Mouse (Mus musculus) heart, embryonic 15.5 days (tissue): ENCODE results near the gene Dmtf1. TPM values are rescaled to one million over a fixed set of nuclear protein-coding genes. Genes with fewer than 3 reads are reported as not detected.

Experiments used
- ATAC-seq: fragments of 200-750 bp; cut with Nextera tagmentation; replicated peaks from 2 replicates; pipeline ENCODE4 v1.8.0; 2017; ENCODE audit warnings: low read depth, moderate TSS enrichment; ENCODE audit not compliant: insufficient number of reproducible peaks, insufficient read depth, low FRiP score
- H3K27ac ChIP-seq: fragments of 300-500 bp; sonication (generic); 2 replicates; pipeline ENCODE4 v1.5.1; 2015; ENCODE audit warnings: mild to moderate bottlenecking, inconsistent platforms
- H3K27me3 ChIP-seq: fragments of 300-500 bp; sonication (generic); 2 replicates; pipeline ENCODE4 v1.6.1; 2015; ENCODE audit warnings: inconsistent platforms
- H3K36me3 ChIP-seq: fragments of 300-500 bp; sonication (generic); 2 replicates; pipeline ENCODE4 v1.6.1; 2015; ENCODE audit warnings: mild to moderate bottlenecking, inconsistent platforms
- H3K4me1 ChIP-seq: fragments of 300-500 bp; sonication (generic); replicated peaks from 2 replicates; pipeline ENCODE4 v1.6.1; 2015; ENCODE audit warnings: inconsistent platforms
- H3K4me2 ChIP-seq: fragments of 300-500 bp; sonication (generic); 2 replicates; pipeline ENCODE4 v1.6.1; 2015; ENCODE audit warnings: inconsistent platforms, mild to moderate bottlenecking, moderate library complexity
- H3K4me3 ChIP-seq: fragments of 300-500 bp; sonication (generic); 2 replicates; pipeline ENCODE4 v1.5.1; 2015; ENCODE audit warnings: mild to moderate bottlenecking, inconsistent platforms
- H3K9ac ChIP-seq: fragments of 300-500 bp; sonication (generic); 2 replicates; pipeline ENCODE4 v1.6.1; 2015; ENCODE audit warnings: mild to moderate bottlenecking, inconsistent platforms
- H3K9me3 ChIP-seq: fragments of 300-500 bp; sonication (generic); replicated peaks from 2 replicates; pipeline ENCODE4 v1.6.1; 2016; ENCODE audit warnings: inconsistent platforms
- WGBS: fragments of 180-500 bp; shearing (Covaris S2); methylation state at CpG from one replicate; pipeline ENCODE4 v1.1.7; 2015; ENCODE audit warnings: mixed read lengths; 5-methylcytosine and 5-hydroxymethylcytosine counted together
- polyA plus RNA-seq: library from polyadenylated mRNA; unstranded; fragments of >200 nt; fragmentation: Nextera tagmentation; extraction: Ambion mirVana; gene quantifications from 2 replicates; pipeline ENCODE4 v1.2.1, GENCODE M21; 2015

The Dmtf1 gene
- polyA plus RNA-seq, 1 experiment from 2014 or later = 24.5 TPM

DNA sequence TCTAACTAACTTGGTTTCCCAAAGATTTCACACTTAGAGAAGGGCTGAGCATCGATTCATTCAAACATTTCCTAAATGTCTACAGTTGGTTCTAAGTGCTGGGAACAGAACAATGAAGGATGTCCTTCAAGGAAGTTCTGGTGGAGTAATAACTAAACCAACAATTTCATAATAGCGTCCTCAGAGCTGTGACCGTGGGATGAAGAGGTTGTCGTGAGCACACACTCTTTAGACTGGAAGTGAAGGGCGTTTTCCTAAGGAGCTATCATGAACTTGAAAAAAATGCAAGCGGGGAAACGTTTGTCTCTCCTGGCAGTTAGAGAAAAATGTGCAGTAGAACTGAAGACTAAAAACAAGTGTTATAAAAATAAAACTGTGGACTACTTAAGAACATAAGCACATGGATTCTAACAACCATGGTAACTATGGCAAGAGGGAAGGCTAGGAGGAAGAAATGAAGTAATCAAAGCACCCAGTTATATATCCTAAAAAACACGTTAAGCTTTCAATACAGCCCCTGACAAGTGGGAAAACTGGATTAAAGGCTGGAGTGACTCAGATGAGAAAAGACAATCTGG, 12.2 kb downstream of the Dmtf1 start:
- Histone ChIP-seq H3K4me1 (no peaks in the 10 kb centered on the region), H3K9ac (no peak overlapping the region), H3K4me3 (no peak overlapping the region), H3K4me2 (no peak overlapping the region), H3K36me3 (peaks cover 13% of the 10 kb centered on the region; the same call in 1 of the 2 replicates), H3K27me3 (no peaks in the 10 kb centered on the region), H3K9me3 (no peaks in the 10 kb centered on the region), H3K27ac (no peak overlapping the region)
- whole genome bisulfite sequencing = 81% methylated on average over 8 of the region's 8 CpGs
- no peak for ATAC-seq

DNA sequence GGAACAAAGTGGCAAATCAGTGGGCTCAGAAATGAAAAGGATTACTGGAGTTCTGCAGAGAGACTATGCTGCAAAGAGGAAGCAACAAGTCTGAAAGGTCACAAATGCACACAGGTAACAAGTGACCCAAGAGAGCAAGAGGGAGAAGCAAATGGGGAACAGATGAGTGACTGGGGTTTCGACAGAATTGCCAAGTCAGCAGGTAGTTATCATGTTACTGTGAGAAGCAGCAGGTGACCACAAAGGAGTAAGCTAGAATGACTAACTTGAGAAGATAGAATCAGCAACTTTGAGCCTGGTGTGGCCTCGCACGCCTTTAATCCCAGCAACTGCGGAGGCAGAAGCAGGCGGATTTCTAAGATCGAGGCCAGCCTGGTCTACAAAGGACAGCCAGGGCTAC, 19.2 kb downstream of the Dmtf1 start:
- Histone ChIP-seq H3K4me1 (no peaks in the 10 kb centered on the region), H3K27ac (no peak overlapping the region), H3K4me2 (no peak overlapping the region), H3K9me3 (no peaks in the 10 kb centered on the region), H3K27me3 (no peaks in the 10 kb centered on the region), H3K4me3 (no peak overlapping the region), H3K9ac (no peak overlapping the region), H3K36me3 (peaks cover 15% of the 10 kb centered on the region)
- ATAC-seq = no peak
- WGBS = 85% methylated on average over 6 of the region's 6 CpGs

DNA sequence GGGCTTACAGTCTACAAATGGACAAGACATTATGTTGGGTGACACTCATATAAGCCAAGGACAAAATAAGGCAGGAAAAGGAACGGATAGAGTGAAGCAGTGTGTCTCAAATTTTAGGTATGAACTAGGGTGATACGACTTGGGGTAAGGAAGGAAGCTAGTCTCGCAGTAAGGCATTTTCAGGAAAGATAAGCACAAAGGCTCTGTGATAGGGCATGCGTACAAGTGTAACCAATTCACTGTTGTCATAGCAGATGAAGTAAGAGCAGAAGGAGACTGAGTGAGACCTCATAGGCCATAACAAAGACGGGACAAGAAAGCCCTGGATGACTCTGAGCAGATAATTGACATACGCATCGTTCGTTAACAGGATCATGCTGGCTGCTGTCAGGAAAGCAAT, 20.9 kb downstream of the Dmtf1 start:
- no peaks in the 10 kb centered on the region for H3K9me3 ChIP-seq
- no peaks in the 10 kb centered on the region for H3K27me3 ChIP-seq
- H3K27ac ChIP-seq = no peak overlapping the region
- no peak overlapping the region for H3K9ac ChIP-seq
- no peak overlapping the region for H3K4me2 ChIP-seq
- no peaks in the 10 kb centered on the region for H3K4me1 ChIP-seq
- ATAC-seq = no peak
- no peak overlapping the region for H3K4me3 ChIP-seq
- 82% methylated on average over 8 of the region's 8 CpGs for WGBS
- peaks cover 26% of the 10 kb centered on the region for H3K36me3 ChIP-seq

DNA sequence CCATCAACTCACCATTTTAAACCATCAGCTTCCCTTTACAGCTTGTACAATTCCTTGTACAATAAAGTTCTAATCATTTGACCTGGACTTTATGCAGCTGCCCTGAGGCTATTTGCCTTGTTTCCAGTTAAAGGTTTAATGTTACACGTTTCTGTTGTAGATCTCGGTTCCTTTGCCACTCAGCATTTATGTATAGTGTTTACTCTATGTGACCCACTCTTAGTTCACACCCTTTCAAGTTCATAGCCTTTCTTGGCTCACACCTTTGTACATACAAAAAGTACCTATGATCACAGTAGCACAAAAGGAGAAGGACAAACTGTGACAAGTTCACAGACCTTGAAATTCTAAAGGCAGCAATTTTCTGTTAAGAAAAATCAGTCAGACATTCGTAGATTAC, 26.0 kb downstream of the Dmtf1 start:
- Histone ChIP-seq H3K9ac (no peak overlapping the region), H3K4me3 (no peak overlapping the region), H3K9me3 (no peaks in the 10 kb centered on the region), H3K27me3 (no peaks in the 10 kb centered on the region), H3K4me1 (no peaks in the 10 kb centered on the region), H3K4me2 (no peak overlapping the region), H3K27ac (no peak overlapping the region), H3K36me3 (peaks cover 38% of the 10 kb centered on the region)
- no peak for ATAC-seq
- 87% methylated on average over 3 of the region's 3 CpGs for WGBS

DNA sequence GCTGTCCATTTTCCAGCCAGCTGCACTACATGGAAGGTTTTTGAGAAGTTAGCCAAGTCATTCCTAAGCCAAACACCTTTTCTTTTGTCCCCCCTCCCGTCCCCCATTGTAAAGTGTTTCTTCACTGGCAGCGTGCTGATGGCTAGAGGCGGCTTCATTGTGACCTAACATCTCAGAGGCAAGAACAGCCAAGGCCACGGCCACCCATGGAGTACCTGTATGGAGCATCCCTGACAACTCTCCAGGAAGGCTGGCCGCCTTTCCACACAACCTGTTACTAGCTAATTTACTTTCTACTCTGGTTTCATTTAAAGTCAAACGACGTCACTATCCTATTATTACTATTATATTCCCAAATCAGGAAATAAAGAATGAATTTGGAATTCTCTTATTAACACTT, 29.8 kb downstream of the Dmtf1 start:
- no peak for ATAC-seq
- Histone ChIP-seq H3K36me3 (peaks cover 53% of the 10 kb centered on the region), H3K9ac (no peak overlapping the region), H3K4me2 (no peak overlapping the region), H3K4me3 (no peak overlapping the region), H3K27ac (no peak overlapping the region), H3K27me3 (no peaks in the 10 kb centered on the region), H3K9me3 (no peaks in the 10 kb centered on the region), H3K4me1 (no peaks in the 10 kb centered on the region)
- WGBS = 87% methylated on average over 7 of the region's 7 CpGs

DNA sequence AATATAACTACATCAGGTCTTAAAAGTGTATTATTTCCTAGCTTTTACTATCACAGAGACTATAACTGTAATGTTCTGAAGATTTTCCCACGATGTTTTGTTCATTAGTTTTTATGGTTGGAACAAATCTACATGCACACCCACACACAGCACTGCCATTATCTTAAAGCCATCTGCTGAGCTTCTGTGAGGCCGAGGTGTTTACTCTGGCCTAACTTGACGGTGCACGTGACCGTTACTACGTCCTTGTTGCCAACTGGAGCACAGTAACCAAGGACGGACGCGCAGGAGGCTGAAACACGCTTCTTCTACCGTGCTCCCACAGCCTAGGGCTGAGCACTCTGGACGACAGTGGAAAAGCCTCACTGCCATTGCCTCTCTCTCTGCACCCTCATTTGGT, 33.0 kb downstream of the Dmtf1 start:
- no peak overlapping the region for H3K9ac ChIP-seq
- peaks cover 62% of the 10 kb centered on the region for H3K36me3 ChIP-seq
- WGBS = 89% methylated on average over 12 of the region's 12 CpGs
- H3K4me1 ChIP-seq = no peaks in the 10 kb centered on the region
- H3K4me2 ChIP-seq = no peak overlapping the region
- H3K27ac ChIP-seq = no peak overlapping the region
- ATAC-seq = no peak
- no peaks in the 10 kb centered on the region for H3K9me3 ChIP-seq
- no peaks in the 10 kb centered on the region for H3K27me3 ChIP-seq
- no peak overlapping the region for H3K4me3 ChIP-seq

DNA sequence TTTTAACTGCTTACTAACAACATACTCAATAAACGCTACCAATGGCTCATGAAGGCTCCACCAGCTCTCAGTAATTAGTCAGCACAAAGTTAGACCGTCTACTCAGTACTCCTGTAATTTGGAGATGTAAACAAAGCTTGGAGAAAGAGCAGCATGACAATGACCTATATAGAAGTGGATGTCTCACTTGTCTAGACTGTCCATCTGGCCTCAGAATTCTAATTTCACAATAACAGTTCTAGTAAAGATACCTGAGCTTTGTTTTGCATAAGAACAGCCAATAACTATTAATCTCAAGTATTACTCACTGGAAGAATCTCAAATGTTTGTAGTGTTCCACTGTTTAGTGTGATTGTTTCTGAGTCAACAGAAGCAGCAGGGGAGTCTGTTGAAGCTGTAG, 37.4 kb downstream of the Dmtf1 start:
- no peaks in the 10 kb centered on the region for H3K9me3 ChIP-seq
- H3K36me3 ChIP-seq = peaks cover 82% of the 10 kb centered on the region
- H3K4me3 ChIP-seq = no peak overlapping the region
- H3K9ac ChIP-seq = no peak overlapping the region
- H3K4me2 ChIP-seq = no peak overlapping the region
- WGBS = 86% methylated on average over 2 of the region's 2 CpGs
- H3K27me3 ChIP-seq = no peaks in the 10 kb centered on the region
- H3K27ac ChIP-seq = no peak overlapping the region
- no peaks in the 10 kb centered on the region for H3K4me1 ChIP-seq
- no peak for ATAC-seq

DNA sequence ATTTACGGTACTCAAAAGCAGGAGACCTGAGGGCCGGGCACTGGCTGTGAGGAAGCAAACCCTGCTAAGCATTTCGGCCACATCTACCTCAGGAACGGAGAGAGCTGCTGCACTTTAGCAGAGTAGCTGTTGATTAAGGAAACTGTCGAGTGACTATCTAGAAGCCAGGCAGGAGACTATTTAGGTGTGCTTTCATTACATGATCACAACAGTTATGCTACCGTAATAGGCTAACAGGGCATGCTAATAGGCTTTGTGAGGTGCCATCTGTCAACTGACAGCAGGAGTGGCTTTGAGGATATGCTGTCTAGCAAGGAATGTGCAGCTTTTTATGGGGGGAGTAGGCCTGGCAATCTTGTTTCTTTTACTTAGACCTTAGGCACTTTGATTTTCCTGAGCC, 47.4 kb downstream of the Dmtf1 start:
- H3K4me2 ChIP-seq = no peak overlapping the region
- H3K4me1 ChIP-seq = no peaks in the 10 kb centered on the region
- no peaks in the 10 kb centered on the region for H3K27me3 ChIP-seq
- no peak overlapping the region for H3K9ac ChIP-seq
- ATAC-seq = no peak
- peaks cover 17% of the 10 kb centered on the region for H3K36me3 ChIP-seq
- H3K9me3 ChIP-seq = no peaks in the 10 kb centered on the region
- H3K27ac ChIP-seq = no peak overlapping the region
- WGBS = 28% methylated on average over 6 of the region's 6 CpGs
- H3K4me3 ChIP-seq = no peak overlapping the region

DNA sequence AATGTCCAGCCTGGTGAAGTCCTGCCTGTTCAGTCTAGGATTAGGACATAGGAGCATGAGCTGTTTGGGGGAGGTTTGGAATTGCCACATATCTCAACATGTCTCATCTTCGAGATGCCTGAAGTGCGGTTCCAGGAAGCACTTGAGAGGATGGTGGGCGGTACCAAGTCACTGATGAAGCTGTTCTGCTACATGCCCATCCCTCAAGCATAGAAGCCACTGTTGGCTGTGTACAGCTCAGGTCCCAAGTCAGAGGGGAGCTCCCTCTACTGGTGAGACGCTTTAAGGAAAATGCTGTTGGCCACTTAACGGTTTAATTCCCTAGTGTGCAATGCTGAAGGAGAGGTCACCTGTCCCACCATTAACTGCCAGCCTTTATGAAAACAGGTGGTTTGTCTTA, 49.8 kb downstream of the Dmtf1 start:
- Histone ChIP-seq H3K9me3 (no peaks in the 10 kb centered on the region), H3K4me3 (no peak overlapping the region), H3K36me3 (no peaks in the 10 kb centered on the region), H3K27ac (no peak overlapping the region), H3K4me2 (no peak overlapping the region), H3K9ac (no peak overlapping the region), H3K27me3 (no peaks in the 10 kb centered on the region), H3K4me1 (no peaks in the 10 kb centered on the region)
- WGBS = 12% methylated on average over 5 of the region's 5 CpGs
- no peak for ATAC-seq

DNA sequence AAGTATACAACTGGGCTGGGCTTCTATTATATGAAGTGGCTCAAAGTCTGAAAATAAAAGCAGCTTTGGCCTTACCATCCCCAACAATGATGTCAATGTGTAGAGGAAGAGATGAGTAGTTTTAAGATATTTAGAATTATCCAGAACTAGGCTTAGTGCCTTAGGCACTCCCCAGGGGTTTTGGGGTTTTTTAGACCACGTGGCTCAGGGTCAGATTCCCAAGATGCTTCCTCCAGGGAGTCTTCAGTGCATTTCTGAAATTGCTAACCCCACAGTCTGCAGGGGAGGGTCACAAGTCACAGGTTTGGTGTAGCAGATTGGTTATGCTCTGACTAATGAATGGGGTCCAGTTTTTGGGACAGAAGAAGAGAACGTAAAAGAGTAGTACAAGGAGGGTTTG, 50.3 kb downstream of the Dmtf1 start:
- Histone ChIP-seq H3K9ac (no peak overlapping the region), H3K36me3 (no peaks in the 10 kb centered on the region), H3K4me1 (no peaks in the 10 kb centered on the region), H3K27me3 (no peaks in the 10 kb centered on the region), H3K4me2 (no peak overlapping the region), H3K27ac (no peak overlapping the region), H3K9me3 (no peaks in the 10 kb centered on the region), H3K4me3 (no peak overlapping the region)
- WGBS = 69% methylated on average over 2 of the region's 2 CpGs
- no peak for ATAC-seq

DNA sequence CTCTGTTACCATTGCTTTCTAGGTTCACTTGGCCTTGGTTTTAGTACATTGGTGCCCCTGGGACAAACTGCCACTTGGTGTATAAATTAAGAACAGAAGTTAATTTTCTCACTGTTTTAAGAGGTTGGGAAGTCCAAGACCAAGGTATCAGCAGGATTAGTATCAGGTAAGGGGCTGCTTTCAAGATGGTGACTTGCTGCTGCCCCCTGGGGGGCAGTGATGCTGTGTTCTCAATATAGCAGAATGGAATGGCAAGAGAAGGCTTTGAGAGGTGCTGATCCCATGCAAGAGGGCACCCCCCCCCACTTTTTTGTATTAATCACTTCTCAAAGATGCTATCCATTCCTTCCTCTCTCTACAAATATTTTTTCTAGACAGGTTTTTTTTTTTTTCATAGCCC, 52.0 kb downstream of the Dmtf1 start:
- no peak for ATAC-seq

DNA sequence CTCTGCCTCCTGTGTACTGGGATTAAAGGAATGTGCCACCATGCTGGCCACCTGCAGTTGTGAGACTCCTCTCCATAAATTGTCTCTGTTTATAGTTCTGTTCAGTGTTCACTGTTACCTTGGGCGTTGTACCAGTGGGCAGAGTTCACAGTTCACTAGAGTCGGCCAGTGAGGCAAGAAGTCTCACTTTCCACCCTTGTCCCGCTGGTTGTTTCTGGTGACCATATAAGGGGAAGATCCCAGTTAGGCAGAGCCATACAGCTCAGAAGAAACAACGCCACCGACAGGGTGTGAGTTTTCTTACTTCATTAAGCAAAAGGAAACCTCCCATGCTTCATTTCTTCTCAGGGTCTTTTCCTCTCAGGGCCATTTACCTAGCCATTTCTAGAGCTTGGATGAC, 53.1 kb downstream of the Dmtf1 start:
- no peak overlapping the region for H3K27ac ChIP-seq
- no peak overlapping the region for H3K4me2 ChIP-seq
- no peaks in the 10 kb centered on the region for H3K36me3 ChIP-seq
- 78% methylated on average over 5 of the region's 5 CpGs for WGBS
- no peaks in the 10 kb centered on the region for H3K4me1 ChIP-seq
- H3K9me3 ChIP-seq = no peaks in the 10 kb centered on the region
- ATAC-seq = no peak
- H3K4me3 ChIP-seq = no peak overlapping the region
- H3K27me3 ChIP-seq = 0 out of 2 replicates have a peak, but pooled peaks cover 3% of the 10 kb centered on the region
- H3K9ac ChIP-seq = no peak overlapping the region

More for the DNA sequence above, 52.0 kb downstream of the Dmtf1 start:
- H3K36me3 ChIP-seq = no peaks in the 10 kb centered on the region
- H3K4me3 ChIP-seq = no peak overlapping the region
- H3K9me3 ChIP-seq = no peaks in the 10 kb centered on the region
- no peak overlapping the region for H3K4me2 ChIP-seq
- H3K9ac ChIP-seq = no peak overlapping the region
- H3K27me3 ChIP-seq = 0 out of 2 replicates have a peak, but pooled peaks cover 2% of the 10 kb centered on the region
- H3K27ac ChIP-seq = no peak overlapping the region
- no peaks in the 10 kb centered on the region for H3K4me1 ChIP-seq
